Mouse (Mus musculus) kidney, adult 18-20 months (tissue): ENCODE measurements around the gene Mcur1.

Source experiments
- DNase-seq: peaks from one replicate; pipeline ENCODE4 v3.0.0; 2021

Mcur1 gene

GRCm38 (mm10) chr13:43564733-43565132, 4.7 kb upstream of the Mcur1 start:
- DNase-seq = no peak

DNA sequence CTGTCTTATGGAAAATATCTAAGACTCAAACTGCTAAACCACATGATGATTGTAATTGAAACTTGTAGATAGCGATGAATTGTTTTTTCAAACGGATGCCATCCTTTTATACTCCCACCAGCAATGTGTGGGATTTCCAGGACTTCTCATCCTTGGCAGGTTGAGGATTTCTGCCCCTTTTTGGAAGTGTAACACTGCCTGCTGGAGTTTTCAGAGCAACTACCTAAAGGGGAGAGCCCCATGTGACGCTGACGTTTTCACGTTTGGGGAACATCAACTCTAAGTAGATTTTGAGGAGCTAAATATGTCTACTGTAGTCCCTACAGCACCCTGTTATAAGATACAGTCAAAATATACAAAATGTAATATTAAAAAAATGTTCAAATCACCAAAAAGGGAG, 2.7 kb upstream of the Mcur1 start:
- no peak for DNase-seq

DNA sequence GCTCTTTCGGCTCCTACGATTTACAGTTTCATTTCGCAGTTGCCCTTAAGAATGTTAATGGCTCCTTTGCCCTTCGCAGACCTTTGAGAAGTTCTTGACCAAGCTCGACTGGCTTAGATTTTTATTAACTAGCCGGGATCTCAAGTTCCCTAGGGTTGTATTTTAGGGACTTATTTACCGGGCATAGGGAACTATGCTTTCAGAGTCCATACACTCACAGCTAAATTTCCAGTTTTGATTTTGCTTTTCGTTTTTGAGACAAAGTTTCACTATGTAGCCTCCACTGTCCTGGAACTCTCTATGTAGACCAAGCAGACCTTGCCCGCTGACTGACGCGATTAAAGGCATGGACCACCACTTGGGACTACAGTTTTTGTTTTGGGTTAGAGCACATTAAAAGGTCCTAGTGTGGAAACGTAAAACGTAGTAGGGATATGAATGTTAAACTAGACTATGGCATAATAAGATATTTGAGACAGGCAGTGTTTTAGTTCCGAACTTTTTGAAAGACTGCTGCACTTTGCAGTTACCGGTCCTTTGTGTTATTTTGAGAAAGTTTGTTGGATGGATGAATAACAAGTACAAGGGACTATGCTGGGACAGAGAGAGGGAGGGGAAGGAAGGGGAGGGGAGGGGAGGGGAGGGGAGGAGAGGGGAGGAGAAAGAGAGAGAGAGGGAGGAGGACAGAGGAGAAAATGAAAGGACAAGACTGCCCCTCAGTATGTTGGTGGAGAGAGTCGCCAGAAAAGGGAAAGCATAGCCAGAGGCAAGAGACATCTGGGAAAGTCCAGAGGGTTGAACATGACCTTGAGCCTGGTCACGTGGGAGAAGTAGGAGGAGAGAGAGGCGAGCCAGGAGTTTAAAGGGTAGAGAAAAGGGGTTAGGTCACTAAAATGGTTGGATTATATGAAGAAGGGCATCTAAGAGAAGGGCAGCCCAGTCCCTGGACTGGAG, 744 bp upstream of the Mcur1 start:
- DNase-seq = peak; percentile 80

DNA sequence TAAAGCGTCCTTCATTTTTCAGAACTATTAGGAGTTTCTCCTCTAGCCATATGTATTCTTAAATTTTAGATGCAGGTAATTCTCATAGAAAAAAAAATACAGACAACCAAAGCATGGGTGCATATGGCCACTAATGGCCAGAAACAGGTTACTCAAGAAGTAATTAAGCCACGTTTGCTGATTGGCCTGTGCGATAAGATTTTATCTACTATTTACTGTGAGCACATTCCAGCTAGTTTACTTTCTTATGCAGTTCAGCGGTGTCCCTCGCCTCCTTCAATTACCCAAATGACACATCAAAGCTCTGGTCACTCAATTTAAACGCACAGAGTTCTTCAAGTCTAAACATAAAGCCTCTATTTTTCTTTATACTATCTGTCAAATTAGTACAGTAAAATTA, 1.0 kb downstream of the Mcur1 start:
- no peak for DNase-seq

DNA sequence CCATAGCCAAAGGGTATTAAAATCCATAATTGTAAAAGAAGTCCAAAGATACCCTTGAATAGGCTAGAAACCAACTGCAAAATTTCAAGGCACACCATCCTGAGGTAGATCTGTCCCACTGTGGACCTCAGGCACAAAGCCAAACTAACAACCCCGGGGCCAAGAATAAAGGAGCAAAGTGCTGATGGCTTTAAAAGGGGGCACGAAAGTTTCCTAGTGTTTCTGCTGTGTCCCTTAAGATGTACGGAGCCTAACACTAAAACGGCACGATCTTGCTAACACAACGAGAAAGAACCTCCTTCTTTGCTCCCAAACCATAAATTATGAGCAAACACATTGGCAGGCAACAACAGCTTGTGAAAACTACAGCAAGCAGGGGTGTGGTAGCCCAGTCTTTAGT, 1.6 kb downstream of the Mcur1 start:
- no peak for DNase-seq

DNA sequence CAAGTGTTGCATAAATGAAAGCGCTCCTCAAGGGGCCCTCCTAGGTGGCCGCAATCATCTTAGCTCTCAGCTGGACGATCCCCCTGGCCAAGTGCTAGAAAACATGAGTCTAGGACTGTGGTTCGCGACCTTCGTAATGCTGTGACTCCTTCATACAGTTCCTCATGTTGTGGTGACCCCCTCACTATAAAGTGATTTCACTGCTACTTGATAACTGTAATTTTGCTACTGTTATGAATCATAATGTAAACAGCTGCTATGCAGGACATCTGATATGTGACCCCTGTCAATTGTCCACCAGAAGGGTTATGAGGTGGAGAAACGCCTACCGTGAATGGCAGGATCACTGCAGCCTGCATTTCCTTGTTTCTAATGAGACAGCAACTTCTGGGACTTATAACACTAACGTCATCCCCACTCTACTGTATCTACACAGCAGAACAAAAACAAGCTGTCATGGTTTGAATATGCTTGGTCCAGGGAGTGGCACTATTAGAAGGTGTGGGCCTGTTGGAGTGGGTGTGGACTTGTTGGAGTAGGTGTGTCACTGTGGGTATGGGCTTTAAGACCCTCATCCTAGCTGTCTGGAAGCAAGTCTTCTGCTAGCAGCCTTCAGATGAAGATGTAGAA, 3.0 kb downstream of the Mcur1 start:
- no peak for DNase-seq

- no peak for DNase-seq
Observed at GRCm38 (mm10) chr13:43555321-43555720, 4.7 kb downstream of the Mcur1 start.

- no peak for DNase-seq
Observed at GRCm38 (mm10) chr13:43554827-43555226, 5.2 kb downstream of the Mcur1 start.

DNA sequence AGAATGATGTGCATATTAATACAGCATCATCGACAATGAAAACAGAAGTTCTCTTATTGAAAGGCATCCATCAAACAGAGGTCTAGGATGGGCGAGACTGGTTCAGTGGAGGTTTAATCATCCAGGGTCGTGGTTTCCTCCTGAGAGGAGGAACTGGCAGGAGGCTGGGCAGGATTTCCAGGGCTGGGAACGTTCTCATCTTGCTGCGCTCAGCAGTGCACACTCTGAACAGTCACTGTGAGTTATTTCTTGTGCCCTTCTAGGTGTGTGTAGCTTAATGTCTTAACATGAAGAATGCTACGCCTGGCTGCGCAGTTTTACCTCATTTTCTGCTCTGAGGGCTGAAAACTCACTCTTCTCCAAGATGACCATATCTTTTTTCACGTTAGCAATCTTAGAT, 9.3 kb downstream of the Mcur1 start:
- no peak for DNase-seq

- DNase-seq = no peak
Observed at GRCm38 (mm10) chr13:43549870-43550269, 10.1 kb downstream of the Mcur1 start.

DNA sequence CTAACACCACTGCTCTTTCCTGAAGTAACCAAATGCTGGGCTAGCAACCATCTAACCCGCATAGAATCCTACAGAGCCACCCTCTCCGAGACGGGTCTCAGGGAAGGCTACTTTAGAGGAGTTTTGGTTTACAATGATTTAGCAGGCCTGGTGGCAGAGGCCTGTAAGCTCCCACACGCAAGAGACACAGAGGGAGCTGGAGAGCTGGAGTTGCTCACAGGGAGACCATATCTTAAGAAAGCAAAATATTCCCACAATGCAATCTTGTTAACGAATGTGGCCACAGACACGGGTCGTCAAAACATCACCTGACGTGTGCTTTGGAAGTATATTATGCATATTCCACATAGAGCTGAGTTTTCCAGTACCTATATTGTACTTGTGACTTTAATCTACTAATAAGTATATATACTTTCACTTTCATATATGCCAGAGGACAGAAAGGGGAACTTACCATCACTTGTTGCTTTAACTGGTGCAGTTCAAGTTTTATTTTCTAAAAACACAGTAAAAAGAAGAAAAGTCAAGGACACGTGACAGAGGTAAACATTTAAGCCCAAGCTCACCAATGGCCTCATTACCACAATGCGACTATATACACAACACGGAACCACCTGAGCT, 10.8 kb downstream of the Mcur1 start:
- no peak for DNase-seq

DNA sequence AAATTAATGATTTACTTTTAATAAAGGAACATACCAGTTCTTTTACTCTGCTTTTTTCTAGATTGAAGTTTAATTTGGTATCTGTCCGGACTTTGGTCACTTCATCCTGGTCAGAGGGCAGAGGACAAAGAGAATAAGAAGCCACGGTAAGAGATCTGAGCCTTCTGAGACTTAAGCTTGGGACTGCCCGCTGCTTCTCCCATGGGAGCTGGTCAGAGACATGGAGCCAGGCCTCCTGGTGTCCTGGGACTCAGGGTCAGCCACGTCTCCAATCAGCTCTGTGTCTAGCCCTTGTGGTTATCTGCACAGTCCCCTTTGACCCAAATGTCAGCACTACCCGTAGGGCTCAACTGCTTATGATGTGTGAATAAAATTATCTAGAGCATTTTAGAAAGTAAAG, 11.4 kb downstream of the Mcur1 start:
- peak; percentile 69 for DNase-seq

GRCm38 (mm10) chr13:43546861-43547260, 13.1 kb downstream of the Mcur1 start:
- DNase-seq = peak; percentile 85

DNA sequence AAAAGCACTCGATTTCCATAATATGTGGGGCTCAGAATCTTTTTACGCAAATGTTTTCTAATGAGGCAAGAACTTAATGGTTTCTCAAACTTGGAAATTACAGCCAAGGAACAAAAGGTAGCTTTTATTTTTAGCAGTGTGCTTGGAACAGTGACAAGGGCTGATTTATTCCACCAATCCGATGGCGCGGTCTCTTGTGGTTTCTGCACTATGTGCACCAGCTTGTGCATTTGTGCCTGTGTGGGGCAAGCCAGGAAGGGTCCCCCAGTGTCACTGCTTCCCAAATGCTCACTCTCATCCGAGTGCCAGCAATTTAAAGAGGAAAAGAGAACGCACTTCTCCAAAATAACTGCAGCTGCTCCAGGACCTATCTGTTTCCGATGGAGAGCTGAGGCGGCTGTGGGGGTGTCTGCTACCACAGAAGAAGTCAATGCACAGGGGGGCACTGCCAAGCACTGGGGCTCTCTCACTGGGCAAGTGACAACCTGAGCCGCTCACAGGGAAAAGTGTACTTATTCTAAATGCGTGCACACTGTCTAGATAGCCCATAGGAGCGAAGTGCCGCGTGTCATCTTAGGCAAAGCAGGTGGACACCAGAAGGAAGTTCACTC, 19.7 kb downstream of the Mcur1 start:
- no peak for DNase-seq

GRCm38 (mm10) chr13:43539409-43539808, 20.6 kb downstream of the Mcur1 start:
- peak; percentile 65 for DNase-seq

DNA sequence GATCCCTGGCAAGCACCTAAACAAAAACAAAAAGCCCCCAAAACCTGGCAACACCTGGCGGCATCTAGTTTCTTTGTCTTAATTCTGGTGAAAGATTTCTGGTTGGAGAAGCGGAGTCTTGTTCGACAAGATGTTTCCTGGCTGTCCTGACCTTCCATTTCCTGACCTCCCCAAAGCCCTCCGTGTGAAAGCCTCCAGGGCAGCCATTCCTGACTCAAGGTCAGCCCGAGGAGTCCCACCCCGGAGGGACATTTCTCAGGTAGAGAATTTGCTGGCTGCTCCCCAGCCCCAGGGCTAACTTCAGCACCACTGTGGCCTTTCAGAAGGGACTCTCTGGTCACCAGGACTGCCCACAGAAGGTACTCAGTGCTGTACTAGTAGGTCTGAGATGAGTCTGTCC, 22.1 kb downstream of the Mcur1 start:
- no peak for DNase-seq

DNA sequence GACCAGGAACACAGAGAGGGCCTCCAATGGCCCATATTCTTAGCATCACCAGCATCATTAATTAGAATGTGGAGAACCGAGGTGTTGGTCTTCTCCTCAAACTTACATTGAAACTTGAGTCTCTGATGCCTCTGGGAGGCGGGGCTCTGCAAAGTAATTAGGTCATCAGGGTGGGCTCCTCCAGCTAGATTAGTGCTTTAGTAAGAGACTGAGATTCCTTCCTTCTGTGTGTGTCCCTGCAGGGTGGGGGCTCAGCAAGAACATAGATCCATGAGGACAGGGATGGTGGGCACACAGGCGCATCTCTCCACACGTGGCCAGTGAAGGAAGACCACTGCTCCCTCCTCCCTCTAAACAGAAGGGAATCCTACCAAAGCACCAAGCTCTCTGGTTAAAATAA, 26.0 kb downstream of the Mcur1 start:
- no peak for DNase-seq

DNA sequence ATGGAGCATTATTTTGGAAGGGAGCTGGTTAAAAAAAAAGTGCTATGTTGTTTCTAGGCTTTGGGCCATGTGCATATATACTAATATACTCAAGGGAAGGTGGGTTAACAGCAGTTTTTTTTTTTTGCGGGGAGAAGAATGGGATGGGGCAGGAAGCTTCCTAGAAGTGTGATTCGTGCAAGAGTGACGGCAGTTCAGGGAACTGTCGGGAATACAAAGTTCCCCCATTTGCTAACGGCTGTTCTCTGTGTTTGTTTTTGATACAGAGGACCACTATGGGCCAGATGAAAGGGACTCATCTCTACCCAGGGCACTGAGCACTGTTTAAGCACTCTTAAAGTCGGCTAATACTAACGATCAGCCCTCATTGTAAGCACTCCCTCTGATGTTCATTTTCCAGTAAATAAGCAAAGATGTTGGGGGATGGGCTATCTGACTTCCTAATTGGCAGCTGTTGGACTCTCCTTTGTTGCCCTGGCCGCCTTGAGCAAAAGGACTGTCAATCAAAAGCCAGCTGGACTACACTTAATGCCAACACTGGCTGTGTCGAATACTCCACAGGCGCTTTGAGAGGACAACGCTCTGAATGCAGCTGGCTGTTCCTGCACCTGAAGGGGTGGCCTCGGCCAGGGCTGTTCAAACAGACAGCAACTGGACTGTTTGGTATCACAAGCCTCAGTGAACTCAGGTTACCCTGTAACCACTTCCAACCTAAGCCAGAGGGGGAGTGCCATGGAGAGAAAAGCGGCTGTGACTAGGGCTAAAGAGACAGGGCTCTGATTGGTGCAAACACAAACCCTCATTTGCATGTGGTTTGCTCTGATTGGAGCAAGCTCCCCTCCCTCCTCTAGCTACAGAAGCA, 28.9 kb downstream of the Mcur1 start:
- peak; percentile 58 for DNase-seq

GRCm38 (mm10) chr13:43530129-43530831, 29.7 kb downstream of the Mcur1 start:
- DNase-seq = no peak

GRCm38 (mm10) chr13:43526289-43526688, 33.7 kb downstream of the Mcur1 start:
- no peak for DNase-seq

DNA sequence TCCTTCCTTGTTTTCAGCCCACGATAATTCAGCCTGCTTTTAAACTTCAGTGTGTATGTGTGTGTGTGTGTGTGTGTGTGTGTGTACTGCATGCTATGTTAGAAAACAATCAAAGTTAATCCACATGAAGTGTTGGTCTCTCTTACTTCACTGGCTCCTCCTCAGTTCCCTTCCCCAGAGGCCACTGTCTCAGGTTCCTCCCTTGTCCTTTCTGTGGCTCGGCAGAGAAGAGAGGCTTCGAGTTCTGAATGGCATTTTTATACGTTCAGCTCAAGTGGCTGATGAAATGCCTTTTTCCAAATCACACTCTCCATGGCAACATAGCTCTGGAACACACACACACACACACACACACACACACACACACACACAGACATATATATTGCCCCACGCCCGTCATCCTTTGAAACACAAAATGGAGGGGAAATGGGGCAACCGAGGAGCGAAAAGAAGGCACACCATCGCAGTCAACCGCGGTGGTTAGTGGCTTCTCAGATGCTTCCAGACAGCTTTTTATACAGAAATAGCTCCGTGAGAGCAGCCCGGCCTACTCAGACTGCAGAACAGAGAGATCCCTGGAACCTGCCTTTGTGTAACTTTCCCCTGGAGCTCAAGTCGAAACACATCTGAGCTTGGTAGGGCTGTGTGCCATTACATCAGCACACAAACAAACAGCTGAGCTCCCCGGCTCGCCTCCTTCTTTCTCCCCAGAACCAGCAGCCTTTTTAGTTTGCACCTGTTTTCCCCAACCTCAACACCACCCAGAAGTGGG, 34.4 kb downstream of the Mcur1 start:
- DNase-seq = no peak
